Mouse (Mus musculus): ENCODE results near the gene Olfr644.

The Olfr644 gene

DNA sequence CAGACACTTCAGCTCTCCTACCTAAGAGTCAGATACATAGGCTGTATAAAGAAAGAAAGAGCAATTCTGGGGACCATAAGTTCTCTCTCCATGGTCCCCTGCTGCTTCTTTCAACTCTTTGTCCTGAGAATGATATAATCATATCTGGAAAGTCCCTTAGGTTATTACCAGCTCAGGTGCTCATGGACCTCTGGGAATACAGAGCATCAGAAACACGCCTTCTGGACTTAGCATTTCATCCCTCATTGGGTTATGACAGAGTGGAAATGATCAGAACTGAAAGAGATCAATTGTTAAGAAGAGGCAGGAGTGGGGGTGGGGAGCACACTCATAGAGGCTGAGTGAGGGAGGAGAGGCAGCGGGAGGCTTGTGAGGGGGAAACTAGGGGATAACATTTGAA is at the start of gene Olfr644:
Gene Olfr644, minus strand, starts transcription at position 101 of the 400 bp plus-strand sequence.
- DNase-seq (ENCODE audit: low spot score in 2 of 2), result no peak

DNA sequence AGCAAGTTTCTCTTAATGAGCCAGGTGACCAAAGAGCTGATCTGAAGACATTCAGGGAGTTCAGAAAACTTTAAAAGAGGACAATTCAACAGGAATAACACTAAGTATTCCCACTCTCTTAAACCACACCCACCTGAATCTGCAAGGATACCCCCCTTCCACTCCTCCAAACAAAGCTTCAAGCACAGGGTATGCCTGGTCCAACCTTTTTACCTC is 33.0 kb upstream of the Olfr644 start, which contains the start of gene Olfr646:
Gene Olfr646, plus strand, starts transcription at position 117 of the 216 bp plus-strand sequence.
- no peak for DNase-seq (ENCODE audit: low spot score in 2 of 2)

DNA sequence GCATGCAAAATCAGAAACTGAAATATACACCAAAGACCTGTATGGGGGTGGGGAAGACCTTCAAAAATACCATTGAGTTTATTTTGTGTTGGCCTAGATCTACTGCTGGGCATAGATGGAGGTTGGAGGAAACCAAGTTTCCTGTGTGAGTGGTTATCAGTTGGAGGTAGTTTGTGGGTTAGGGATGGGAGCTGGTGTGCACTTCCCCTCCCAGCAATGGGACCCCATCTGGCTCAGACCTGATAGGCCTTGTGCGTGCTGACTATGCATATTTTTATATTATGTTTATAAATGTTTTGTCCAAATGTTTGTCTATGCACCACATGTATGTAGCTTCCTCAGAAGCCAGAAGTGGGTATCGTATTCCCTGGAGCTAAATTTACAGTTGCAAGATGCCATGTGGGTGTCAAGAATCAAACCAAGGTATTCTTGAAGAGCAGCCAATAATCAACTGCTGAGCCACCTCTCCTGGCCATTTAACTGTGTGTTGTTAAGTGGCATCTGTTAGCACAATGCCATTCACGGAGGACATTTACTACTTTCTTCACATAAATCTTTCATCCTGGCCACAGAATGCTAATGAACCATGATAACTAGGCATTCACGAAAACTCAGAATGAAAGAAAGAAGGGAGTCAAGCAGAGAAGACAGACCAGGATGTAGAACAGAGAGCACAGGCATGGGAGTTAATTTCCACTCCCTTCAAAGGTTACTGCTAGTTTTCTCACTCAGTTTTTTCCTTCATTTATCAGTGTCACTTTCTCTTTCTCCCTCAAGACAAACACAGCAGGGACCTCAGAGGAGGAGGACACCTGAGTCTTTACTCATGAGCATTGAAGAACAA is 32.5 kb upstream of the Olfr644 start:
- DNase-seq (ENCODE audit: low spot score in 2 of 2), result no peak

DNA sequence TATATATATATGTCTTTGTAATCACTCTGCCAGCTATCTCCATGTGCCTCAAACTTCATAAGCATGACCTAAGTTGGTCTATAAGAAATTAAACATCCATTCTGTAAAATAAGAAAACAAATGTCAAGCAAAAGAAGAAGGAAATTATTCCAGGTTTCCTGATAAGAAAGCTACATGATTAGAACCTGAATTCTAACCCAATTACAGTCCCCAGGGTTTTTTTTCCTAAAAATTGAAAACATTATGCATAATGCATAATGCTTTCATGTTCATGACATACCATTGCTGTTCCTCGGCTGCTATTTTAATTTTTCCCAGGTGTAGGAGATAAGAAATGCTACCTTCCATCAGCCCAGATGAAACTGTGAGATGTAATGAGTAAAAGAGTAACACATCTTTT is 13.7 kb upstream of the Olfr644 start, which contains the start of gene Olfr645:
Gene Olfr645, minus strand, starts transcription at position 101 of the 400 bp plus-strand sequence.
- no peak for DNase-seq (ENCODE audit: low spot score in 2 of 2)

- no peak for DNase-seq (ENCODE audit: low spot score in 2 of 2)
Measured at GRCm38 (mm10) chr7:104061345-104061744, 10.3 kb downstream of the Olfr644 start, which contains the start of gene 4930516K23Rik. Gene 4930516K23Rik (minus strand): TSS chr7:104061445.

- DNase-seq (ENCODE audit: low spot score in 2 of 2), result no peak
Measured at GRCm38 (mm10) chr7:104059215-104059614, 12.5 kb downstream of the Olfr644 start.

GRCm38 (mm10) chr7:104052566-104052965 is 19.1 kb downstream of the Olfr644 start, which contains the start of gene Olfr642:
Gene Olfr642 (minus strand): TSS chr7:104052666.
- DNase-seq (ENCODE audit: low spot score in 2 of 2), result no peak

DNA sequence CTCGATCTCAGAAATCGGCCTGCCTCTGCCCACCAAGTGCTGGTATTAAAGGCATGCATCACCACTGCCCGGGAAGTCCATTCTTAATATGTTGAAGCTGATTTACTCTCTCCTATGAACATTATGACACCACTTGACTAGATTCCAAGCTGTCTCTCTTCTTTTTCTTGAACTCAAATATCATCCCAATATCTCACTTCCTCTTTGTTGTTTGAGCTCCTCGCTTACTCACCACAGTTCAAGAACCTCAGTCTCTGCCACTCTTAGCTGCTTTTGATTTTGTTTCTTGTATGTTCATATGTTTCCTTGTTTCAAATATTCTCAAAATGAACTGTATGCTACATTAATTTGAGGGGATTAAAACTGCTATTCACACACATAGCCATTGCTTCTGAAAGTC is 20.9 kb downstream of the Olfr644 start:
- no peak for DNase-seq (ENCODE audit: low spot score in 2 of 2)

GRCm38 (mm10) chr7:104035145-104035544 is 36.5 kb downstream of the Olfr644 start, which contains the start of gene Olfr641:
Gene Olfr641 (plus strand): TSS chr7:104035445.
- no peak for DNase-seq (ENCODE audit: low spot score in 2 of 2)

DNA sequence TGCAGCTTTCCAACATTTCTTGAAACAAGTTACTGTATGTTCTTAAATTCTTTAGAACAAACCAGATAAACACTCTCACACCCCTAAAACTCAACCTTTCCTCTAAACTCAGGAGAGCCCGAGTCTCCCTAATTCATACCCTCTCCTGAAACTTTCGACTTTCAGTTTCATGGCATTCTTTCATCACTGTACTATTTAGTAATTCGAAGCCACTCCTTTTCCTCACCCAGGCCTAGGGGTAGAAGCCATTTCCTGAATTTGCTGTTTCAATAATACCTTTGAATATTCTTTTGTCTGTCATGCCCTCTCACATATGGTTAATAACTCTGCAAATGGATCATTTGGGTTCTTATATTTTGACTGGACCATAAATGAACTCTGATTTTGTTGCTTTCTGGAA is 44.7 kb downstream of the Olfr644 start:
- DNase-seq (ENCODE audit: low spot score in 2 of 2), result no peak

DNA sequence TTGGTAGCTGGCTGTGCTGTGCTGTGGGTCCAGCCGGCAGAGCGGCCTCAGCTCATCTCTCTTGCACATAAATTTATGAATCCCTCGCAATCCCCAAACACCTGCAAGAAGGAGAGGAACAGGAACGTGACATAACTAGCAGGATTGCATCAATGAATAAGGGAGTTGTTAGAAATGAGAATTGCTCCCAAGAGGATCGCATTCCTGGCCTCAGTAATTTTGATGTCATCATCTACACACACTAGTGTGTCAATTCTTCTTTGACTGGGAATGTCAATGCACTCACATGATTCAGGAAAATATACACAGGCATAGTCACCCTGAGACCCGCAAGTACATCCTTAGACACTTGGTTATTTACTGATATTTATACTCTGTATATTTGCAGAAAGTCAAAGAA is 46.2 kb downstream of the Olfr644 start, which contains the start of gene Olfr640:
Gene Olfr640, minus strand, starts transcription at position 101 of the 400 bp plus-strand sequence.
- no peak for DNase-seq (ENCODE audit: low spot score in 2 of 2)

GRCm38 (mm10) chr7:104021651-104022050 is 50.0 kb downstream of the Olfr644 start:
- DNase-seq (ENCODE audit: low spot score in 2 of 2), result no peak

- DNase-seq (ENCODE audit: low spot score in 2 of 2), result no peak
Measured at GRCm38 (mm10) chr7:104018953-104019352, 52.7 kb downstream of the Olfr644 start.

DNA sequence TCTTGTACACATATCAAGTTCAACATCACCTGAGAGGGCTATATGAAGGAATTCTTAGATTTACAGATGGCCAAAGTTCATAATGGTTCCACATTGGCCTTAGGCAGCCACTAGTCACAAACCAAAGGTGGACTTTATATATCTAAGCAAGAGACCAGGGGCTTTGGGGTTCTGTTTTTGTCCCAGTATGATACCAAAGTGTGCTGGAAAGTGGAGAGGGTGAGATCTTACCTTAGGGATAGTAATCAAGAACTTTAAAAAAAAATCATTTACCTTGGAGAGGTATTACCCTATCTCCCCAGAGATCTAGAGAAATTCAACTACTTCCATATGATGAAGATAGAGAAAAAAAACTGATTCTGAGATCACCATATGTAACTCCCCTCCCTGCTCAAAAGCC is 54.5 kb downstream of the Olfr644 start, which contains the start of gene Olfr639:
Gene Olfr639, minus strand, starts transcription at position 101 of the 400 bp plus-strand sequence.
- DNase-seq (ENCODE audit: low spot score in 2 of 2), result no peak
